In genomic region chr10:44864191-44864747, GRCm38 (mm10) we compare ENCODE assay signal across 11 mouse cellular contexts.
"Had no signal": no experiment of that assay in that cellular context is flagged by ENCODE, and none has a peak within 500 bp of the region (broad histone marks: within the 10 kb centered on the region; RNA-seq: fewer than 3 reads in every experiment).

No protein-coding gene starts in this region.

- H3K4me2 ChIP-seq: liver, embryonic 12.5 days; lung, embryonic 15.5 days; midbrain, embryonic 11.5 days; midbrain, embryonic 15.5 days; neural tube, embryonic 13.5 days had no signal

- H3K9me3 ChIP-seq: limb, embryonic 10.5 days; liver, embryonic 12.5 days; lung, embryonic 15.5 days; midbrain, embryonic 15.5 days; neural tube, embryonic 13.5 days had no signal

- H3K9ac ChIP-seq: liver, embryonic 12.5 days; lung, embryonic 15.5 days; midbrain, embryonic 15.5 days; neural tube, embryonic 13.5 days had no signal

- H3K27me3 ChIP-seq: liver, embryonic 12.5 days; lung, embryonic 15.5 days; megakaryocyte, embryonic 14.5 days; midbrain, embryonic 15.5 days; neural tube, embryonic 13.5 days had no signal

- H3K4me1 ChIP-seq: liver, embryonic 12.5 days; megakaryocyte, embryonic 14.5 days; midbrain, embryonic 15.5 days; neural tube, embryonic 13.5 days had no signal

- H3K4me3 ChIP-seq: limb, embryonic 10.5 days; liver, embryonic 12.5 days; lung, embryonic 15.5 days; megakaryocyte, embryonic 14.5 days; midbrain, embryonic 15.5 days; neural tube, embryonic 13.5 days had no signal

- DNase-seq: lung, postnatal 14 days; right cerebral cortex, postnatal 14 days; thymus, postnatal 36 days had no signal

- ATAC-seq: liver, embryonic 12.5 days; midbrain, embryonic 15.5 days had no signal

- H3K27ac ChIP-seq: limb, embryonic 10.5 days; liver, embryonic 12.5 days; lung, embryonic 15.5 days; macrophage; midbrain, embryonic 15.5 days; neural tube, embryonic 13.5 days had no signal

- H3K36me3 ChIP-seq: limb, embryonic 10.5 days; liver, embryonic 12.5 days; lung, embryonic 15.5 days; midbrain, embryonic 15.5 days; neural tube, embryonic 13.5 days had no signal
